Mouse (Mus musculus) midbrain, embryonic 14.5 days (tissue): Measurements from ENCODE around the gene Nip7. TPM values are rescaled to one million over a fixed set of nuclear protein-coding genes. Genes with fewer than 3 reads are reported as not detected.
A peak's percentile ranks its signal among the peaks of the same experiment; 100 is the strongest.
"Not testable (repeated sequence)": the region's sequence is repeated elsewhere in the genome, so short reads cannot be mapped to it uniquely, and the experiment has no call there.

Experiments used
- ATAC-seq: fragments of 200-750 bp; cut with Nextera tagmentation; 2 replicates; pipeline ENCODE4 v1.8.0; 2017; ENCODE audit warnings: moderate number of reproducible peaks, moderate library complexity; ENCODE audit not compliant: low FRiP score, low TSS enrichment
- DNase-seq: peaks from one replicate; pipeline ENCODE4 v3.0.0-alpha.2; 2015
- H3K27ac ChIP-seq: fragments of 300-500 bp; sonication (generic); replicated peaks from 2 replicates; pipeline ENCODE4 v1.5.1; 2014; ENCODE audit warnings: mild to moderate bottlenecking, low read depth, low read length, moderate library complexity
- H3K27me3 ChIP-seq: fragments of 300-500 bp; sonication (generic); 2 replicates; pipeline ENCODE4 v1.6.1; 2014; ENCODE audit warnings: low read length, control low read depth, mixed read lengths; ENCODE audit not compliant: control insufficient read depth, insufficient read depth
- H3K36me3 ChIP-seq: fragments of 300-500 bp; sonication (generic); 2 replicates; pipeline ENCODE4 v1.6.1; 2014; ENCODE audit warnings: low read length, control low read depth; ENCODE audit not compliant: control insufficient read depth, insufficient read depth
- H3K4me1 ChIP-seq: fragments of 300-500 bp; sonication (generic); 2 replicates; pipeline ENCODE4 v1.6.1; 2014; ENCODE audit warnings: mild to moderate bottlenecking, antibody characterized with exemption, low read length, control low read depth; ENCODE audit not compliant: control insufficient read depth, insufficient read depth
- H3K4me2 ChIP-seq: fragments of 300-500 bp; sonication (generic); 2 replicates; pipeline ENCODE4 v1.6.1; 2014; ENCODE audit warnings: mild to moderate bottlenecking, low read length, moderate library complexity
- H3K4me3 ChIP-seq: fragments of 300-500 bp; sonication (generic); replicated peaks from 2 replicates; pipeline ENCODE4 v1.5.1; 2014; ENCODE audit warnings: low read depth, low read length
- H3K9ac ChIP-seq: fragments of 300-500 bp; sonication (generic); replicated peaks from 2 replicates; pipeline ENCODE4 v1.6.1; 2014; ENCODE audit warnings: mild to moderate bottlenecking, low read length, moderate library complexity
- H3K9me3 ChIP-seq: fragments of 300-500 bp; sonication (generic); 2 replicates; pipeline ENCODE4 v1.6.1; 2016; ENCODE audit warnings: low read length, control low read depth, mixed read lengths; ENCODE audit not compliant: control insufficient read depth
- WGBS: fragments of 180-500 bp; shearing (Covaris S2); extraction: QIAGEN DNeasy Blood & Tissue Kit; methylation state at CpG from one replicate; pipeline ENCODE4 v1.1.7; 2014; 5-methylcytosine and 5-hydroxymethylcytosine counted together
- polyA plus RNA-seq: library from polyadenylated mRNA; unstranded; fragments of >200 nt; fragmentation: Nextera tagmentation; extraction: Ambion mirVana; gene quantifications from 2 replicates; pipeline ENCODE4 v1.2.1, GENCODE M21; 2014

The Nip7 gene
- polyA plus RNA-seq, 1 experiment from 2014 or later: 73.3 TPM

DNA sequence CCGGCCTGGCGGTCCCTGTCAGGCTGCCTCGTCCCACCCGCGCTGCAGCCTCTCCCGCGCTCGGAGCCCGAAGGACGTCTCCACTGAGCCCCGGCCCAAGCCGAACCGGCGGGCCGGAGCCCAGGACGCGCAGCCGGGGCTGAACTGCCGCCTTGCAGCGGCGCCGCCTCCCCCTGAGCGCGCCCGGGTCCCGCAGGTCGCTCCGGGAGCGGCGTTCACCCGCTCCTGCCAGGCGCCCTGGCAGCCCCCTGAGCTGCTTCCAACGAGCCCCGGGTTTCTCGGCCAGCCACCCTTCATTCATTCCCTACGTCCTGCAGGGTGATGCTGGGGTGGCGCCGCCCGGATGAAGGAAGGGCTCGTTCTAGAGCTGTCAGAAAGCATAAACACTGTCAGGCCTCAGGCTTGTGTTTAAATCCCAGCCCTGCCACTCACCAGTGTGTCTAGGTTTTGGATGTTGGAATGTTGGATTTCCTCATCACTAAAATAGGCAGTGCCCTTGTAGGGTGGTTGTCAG, 25.0 kb upstream of the Nip7 start:
- H3K27ac ChIP-seq: peak overlapping the region; percentile 81
- peaks cover 15% of the 10 kb centered on the region for H3K4me1 ChIP-seq
- no peaks in the 10 kb centered on the region for H3K27me3 ChIP-seq
- H3K36me3 ChIP-seq: peaks cover 4% of the 10 kb centered on the region
- ATAC-seq (peak; percentile 9), DNase-seq (no peak)
- under 1% methylated on average over 40 of the region's 40 CpGs for WGBS
- no peaks in the 10 kb centered on the region for H3K9me3 ChIP-seq
- H3K4me2 ChIP-seq: peak overlapping the region; percentile 70
- H3K9ac ChIP-seq: peak overlapping the region; percentile 93
- H3K4me3 ChIP-seq: peak overlapping the region; percentile 95

GRCm38 (mm10) chr8:107033609-107034008, 23.1 kb upstream of the Nip7 start:
- not testable (repeated sequence) for H3K4me2 ChIP-seq, H3K4me3 ChIP-seq, H3K27me3 ChIP-seq, ATAC-seq, DNase-seq, H3K27ac ChIP-seq, H3K9ac ChIP-seq, H3K9me3 ChIP-seq
- WGBS: 93% methylated on average over 2 of the region's 2 CpGs
- Histone ChIP-seq H3K4me1 (peaks cover 15% of the 10 kb centered on the region), H3K36me3 (peaks cover 14% of the 10 kb centered on the region)

DNA sequence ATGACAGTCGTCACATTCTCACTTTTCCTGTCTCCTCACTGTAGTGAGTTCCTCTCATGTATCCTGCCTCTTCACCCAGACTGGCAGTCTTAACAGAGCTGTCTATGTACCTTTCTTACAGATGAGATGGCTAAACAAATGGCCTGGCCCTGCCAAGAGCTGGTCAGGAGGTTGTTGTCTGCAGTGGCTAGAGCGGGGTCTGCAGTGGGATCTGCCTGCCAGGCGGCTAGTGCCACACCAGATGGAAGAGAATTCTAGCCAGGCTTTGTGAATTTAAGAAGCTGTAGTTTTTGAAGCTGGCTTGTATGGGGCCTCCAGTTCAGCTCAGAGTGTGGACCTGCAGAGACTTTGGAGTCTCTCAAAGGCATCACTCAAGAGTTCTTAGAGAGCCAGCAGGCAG, 21.0 kb upstream of the Nip7 start:
- no peak for DNase-seq
- Histone ChIP-seq H3K27ac (no peak overlapping the region), H3K36me3 (peaks cover 34% of the 10 kb centered on the region), H3K9me3 (no peaks in the 10 kb centered on the region), H3K4me3 (no peak overlapping the region), H3K9ac (no peak overlapping the region), H3K4me2 (no peak overlapping the region), H3K27me3 (no peaks in the 10 kb centered on the region), H3K4me1 (peaks cover 15% of the 10 kb centered on the region)
- WGBS: 90% methylated on average over 3 of the region's 3 CpGs
- ATAC-seq: no peak

DNA sequence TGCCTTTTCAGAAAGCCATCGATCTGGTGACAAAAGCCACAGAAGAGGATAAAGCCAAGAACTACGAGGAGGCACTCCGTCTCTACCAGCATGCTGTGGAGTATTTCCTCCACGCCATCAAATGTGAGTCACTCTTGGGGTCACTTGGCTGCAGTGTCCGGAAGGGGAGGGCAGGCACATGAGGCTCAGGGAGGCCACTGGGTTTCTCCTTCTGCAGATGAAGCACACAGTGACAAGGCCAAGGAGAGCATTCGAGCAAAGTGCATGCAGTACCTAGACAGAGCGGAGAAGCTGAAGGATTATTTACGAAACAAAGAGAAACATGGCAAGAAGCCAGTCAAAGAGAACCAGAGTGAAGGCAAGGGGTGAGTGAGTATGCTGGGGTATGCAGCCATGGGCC, 20.1 kb upstream of the Nip7 start:
- H3K27ac ChIP-seq: no peak overlapping the region
- peaks cover 15% of the 10 kb centered on the region for H3K4me1 ChIP-seq
- ATAC-seq: no peak
- no peaks in the 10 kb centered on the region for H3K27me3 ChIP-seq
- peaks cover 43% of the 10 kb centered on the region for H3K36me3 ChIP-seq
- H3K9me3 ChIP-seq: no peaks in the 10 kb centered on the region
- no peak overlapping the region for H3K4me3 ChIP-seq
- 91% methylated on average over 8 of the region's 8 CpGs for WGBS
- H3K4me2 ChIP-seq: no peak overlapping the region
- DNase-seq: no peak
- no peak overlapping the region for H3K9ac ChIP-seq

DNA sequence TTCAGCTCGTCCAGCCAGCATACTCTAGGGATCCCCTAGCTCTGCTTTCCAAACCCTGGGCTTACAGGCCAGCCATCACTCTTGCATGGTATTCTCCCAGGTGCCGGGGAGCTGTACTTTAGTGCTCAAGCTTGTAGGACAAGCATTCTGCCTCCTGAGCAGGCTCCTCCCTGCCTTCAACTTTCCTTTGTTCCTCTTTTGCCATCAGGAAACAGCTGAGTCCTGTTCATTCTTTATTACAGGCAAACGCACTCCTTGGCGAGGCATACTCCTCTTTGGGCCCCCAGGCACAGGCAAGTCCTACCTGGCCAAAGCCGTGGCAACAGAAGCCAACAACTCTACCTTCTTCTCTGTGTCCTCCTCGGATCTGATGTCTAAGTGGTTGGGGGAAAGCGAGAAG, 16.0 kb upstream of the Nip7 start:
- H3K9me3 ChIP-seq: no peaks in the 10 kb centered on the region
- 88% methylated on average over 7 of the region's 7 CpGs for WGBS
- H3K4me2 ChIP-seq: no peak overlapping the region
- no peak overlapping the region for H3K9ac ChIP-seq
- peaks cover 83% of the 10 kb centered on the region for H3K36me3 ChIP-seq
- H3K27ac ChIP-seq: no peak overlapping the region
- H3K4me1 ChIP-seq: no peaks in the 10 kb centered on the region
- no peak for ATAC-seq
- no peak for DNase-seq
- H3K27me3 ChIP-seq: no peaks in the 10 kb centered on the region
- H3K4me3 ChIP-seq: no peak overlapping the region

DNA sequence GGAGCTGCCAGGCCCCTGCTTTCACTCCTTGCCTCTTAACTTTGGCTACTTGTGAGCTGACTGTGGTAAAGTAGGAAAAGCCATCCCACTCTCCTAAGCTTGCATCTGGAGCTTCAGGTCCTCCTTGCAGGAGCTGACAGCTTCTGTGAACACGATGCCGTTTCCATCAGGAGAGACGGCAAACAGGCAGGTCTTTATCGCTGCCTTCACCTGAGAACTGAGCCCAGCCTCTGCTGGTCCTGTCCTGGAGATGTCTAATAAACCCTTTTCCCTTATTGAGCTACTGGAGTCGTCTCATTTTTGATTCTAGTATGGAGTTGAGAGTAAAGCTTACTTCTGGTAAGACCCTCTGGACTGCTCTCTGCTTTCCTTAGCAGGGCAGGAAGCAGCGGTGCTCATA, 11.2 kb upstream of the Nip7 start:
- Histone ChIP-seq H3K9ac (no peak overlapping the region; the same call in 1 of the 2 replicates), H3K36me3 (peaks cover 81% of the 10 kb centered on the region), H3K27ac (no peak overlapping the region), H3K9me3 (no peaks in the 10 kb centered on the region), H3K27me3 (no peaks in the 10 kb centered on the region), H3K4me2 (no peak overlapping the region), H3K4me3 (no peak overlapping the region), H3K4me1 (0 out of 2 replicates have a peak, but pooled peaks cover 6% of the 10 kb centered on the region)
- WGBS: 96% methylated on average over 6 of the region's 6 CpGs
- no peak for ATAC-seq
- no peak for DNase-seq

- no peaks in the 10 kb centered on the region for H3K9me3 ChIP-seq
- H3K27ac ChIP-seq: no peak overlapping the region
- H3K27me3 ChIP-seq: no peaks in the 10 kb centered on the region
- no peak overlapping the region for H3K4me3 ChIP-seq
- peaks cover 81% of the 10 kb centered on the region for H3K36me3 ChIP-seq
- no peak for ATAC-seq
- 92% methylated on average over 5 of the region's 5 CpGs for WGBS
- no peak overlapping the region for H3K9ac ChIP-seq
- 0 out of 2 replicates have a peak, but pooled peaks cover 6% of the 10 kb centered on the region for H3K4me1 ChIP-seq
- no peak for DNase-seq
- no peak overlapping the region for H3K4me2 ChIP-seq
Measured at GRCm38 (mm10) chr8:107046976-107047375, 9.7 kb upstream of the Nip7 start.

DNA sequence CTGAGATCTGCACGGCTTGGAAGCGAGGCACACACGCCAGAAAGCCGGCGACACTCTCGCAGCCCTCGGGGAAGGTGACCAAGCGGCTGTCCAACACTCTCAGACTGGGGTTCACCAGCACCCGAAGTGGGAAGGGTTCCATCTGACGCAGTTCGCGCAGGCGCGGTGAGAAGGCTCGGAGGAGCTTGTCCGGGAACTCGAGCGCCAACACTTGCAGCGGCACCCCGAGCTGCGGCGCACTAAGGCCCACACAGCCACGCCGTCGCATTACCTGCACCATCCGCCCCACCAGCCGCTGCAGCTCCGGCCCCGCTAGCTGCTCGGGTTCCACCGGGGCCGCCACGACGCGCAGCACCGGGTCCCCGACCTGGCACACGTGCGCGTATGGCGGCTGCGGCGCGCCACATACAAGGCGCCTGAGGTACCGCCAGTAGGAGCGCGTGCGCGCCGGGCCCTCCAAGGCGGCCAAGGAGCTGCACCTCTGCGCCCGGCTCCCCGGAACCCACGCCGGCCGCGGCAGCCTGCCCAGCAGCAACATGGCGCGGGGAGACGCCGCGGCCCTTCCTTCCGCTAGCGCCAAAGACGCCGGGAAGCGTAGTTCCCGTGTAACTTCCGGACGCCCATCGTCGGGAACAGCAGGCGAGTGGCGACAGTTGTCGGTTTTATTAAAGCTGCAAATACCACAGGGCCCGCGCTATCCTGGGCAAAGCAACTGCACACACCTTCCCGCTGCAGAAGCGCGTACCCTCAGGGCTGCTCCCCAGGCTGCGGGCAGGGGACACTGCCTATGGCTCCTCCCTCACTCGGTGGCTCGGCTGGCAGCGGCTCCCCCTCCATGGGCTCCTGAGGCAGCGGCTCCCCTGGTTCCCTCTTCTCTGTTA, 8.4 kb upstream of the Nip7 start, which contains the start of gene Pdf:
Gene Pdf, minus strand, starts transcription at position 554 of the 881 bp plus-strand sequence.
- H3K27me3 ChIP-seq: no peaks in the 10 kb centered on the region
- peak; percentile 86 for DNase-seq
- H3K9ac ChIP-seq: peak within 1 kb of the TSS; percentile 75
- under 1% methylated on average over 87 of the region's 87 CpGs for WGBS
- H3K4me3 ChIP-seq: peak within 1 kb of the TSS; percentile 71
- no peaks in the 10 kb centered on the region for H3K9me3 ChIP-seq
- peak; percentile 82 for ATAC-seq
- H3K27ac ChIP-seq: peak within 1 kb of the TSS; percentile 86
- 0 out of 2 replicates have a peak, but pooled peaks cover 6% of the 10 kb centered on the region for H3K4me1 ChIP-seq
- peak within 1 kb of the TSS; percentile 83 for H3K4me2 ChIP-seq
- H3K36me3 ChIP-seq: peaks cover 76% of the 10 kb centered on the region
